Mouse (Mus musculus) urinary bladder, postnatal 25 days (tissue): ENCODE data around the gene Pld4.

ENCODE experiments used
- DNase-seq: peaks from one replicate; pipeline ENCODE4 v3.0.0; 2022; ENCODE audit warnings: low spot score

Gene Pld4

GRCm38 (mm10) chr12:112760154-112760926 lies at the start of gene Pld4:
TSS of gene Pld4 (plus strand) at chr12:112760655.
- DNase-seq, result no peak

- no peak for DNase-seq
These were observed 46.5 kb upstream of the Pld4 start for GRCm38 (mm10) chr12:112713984-112714383.

GRCm38 (mm10) chr12:112717140-112717539 lies 43.3 kb upstream of the Pld4 start:
- DNase-seq, result no peak

GRCm38 (mm10) chr12:112718995-112719394 lies 41.5 kb upstream of the Pld4 start:
- no peak for DNase-seq

GRCm38 (mm10) chr12:112720216-112720615 lies 40.2 kb upstream of the Pld4 start, which contains the start of gene Cep170b:
TSS of gene Cep170b (plus strand) at chr12:112720455.
- no peak for DNase-seq

GRCm38 (mm10) chr12:112720890-112721423 lies 39.5 kb upstream of the Pld4 start:
- no peak for DNase-seq

- peak; percentile 65 for DNase-seq
These were observed 38.8 kb upstream of the Pld4 start for GRCm38 (mm10) chr12:112721424-112722239.

GRCm38 (mm10) chr12:112722240-112723027 lies 38.0 kb upstream of the Pld4 start:
- peak; percentile 62 for DNase-seq

GRCm38 (mm10) chr12:112723028-112723330 lies 37.5 kb upstream of the Pld4 start:
- no peak for DNase-seq

- no peak for DNase-seq
These were observed 37.0 kb upstream of the Pld4 start for GRCm38 (mm10) chr12:112723445-112723844.

- DNase-seq, result peak; percentile 62
These were observed 36.2 kb upstream of the Pld4 start for GRCm38 (mm10) chr12:112724077-112724805.

- no peak for DNase-seq
These were observed 32.7 kb upstream of the Pld4 start for GRCm38 (mm10) chr12:112727801-112728200.

- no peak for DNase-seq
These were observed 29.6 kb upstream of the Pld4 start for GRCm38 (mm10) chr12:112730808-112731207.

GRCm38 (mm10) chr12:112732591-112732990 lies 27.9 kb upstream of the Pld4 start:
- DNase-seq, result no peak

- DNase-seq, result no peak
These were observed 26.2 kb upstream of the Pld4 start for GRCm38 (mm10) chr12:112734108-112734820.

GRCm38 (mm10) chr12:112734881-112735655 lies 25.4 kb upstream of the Pld4 start:
- DNase-seq, result no peak

GRCm38 (mm10) chr12:112735896-112736635 lies 24.4 kb upstream of the Pld4 start:
- DNase-seq, result no peak

GRCm38 (mm10) chr12:112736636-112736925 lies 23.9 kb upstream of the Pld4 start:
- DNase-seq, result no peak

GRCm38 (mm10) chr12:112737081-112737480 lies 23.4 kb upstream of the Pld4 start:
- DNase-seq, result no peak

GRCm38 (mm10) chr12:112737761-112738160 lies 22.7 kb upstream of the Pld4 start:
- DNase-seq, result no peak
